In genomic region chr3:82074201-82074851, GRCm38 (mm10) we compare ENCODE assay signal across 8 mouse cellular contexts. TPM values are rescaled to one million over a fixed set of nuclear protein-coding genes. Genes with fewer than 3 reads are reported as not detected.
A peak's percentile ranks its signal among the peaks of the same experiment; 100 is the strongest.
DNase-seq lines count a peak whose midpoint lies in the region; ATAC-seq lines count a peak whose summit lies in the region.

Gucy1b1 (minus strand) TSS chr3:82074689.

- H3K4me1 ChIP-seq in intestine, embryonic 15.5 days (replicated peaks), result 0 out of 2 replicates have a peak, but pooled peaks cover 2% of the 10 kb centered on the region

- ATAC-seq in granulocyte monocyte progenitor cell, adult 5-6 weeks (replicated peaks; ENCODE audit: poor library complexity, severe bottlenecking), result peak; percentile 89
- peak; percentile 97 for ATAC-seq in intestine, embryonic 15.5 days
- ATAC-seq in megakaryocyte, adult 5-6 weeks (ENCODE audit: poor library complexity, severe bottlenecking), result peak; percentile 18; the same call in 1 of the 2 replicates

- H3K4me3 ChIP-seq in intestine, embryonic 15.5 days (replicated peaks), result peak within 1 kb of the TSS; percentile 58

- peak; percentile 64 for DNase-seq in adrenal gland, postnatal 14 days
- peak; percentile 56 for DNase-seq in embryo, embryonic 11.5 days (ENCODE audit: low read depth, low spot score)
- DNase-seq in left cerebral cortex, adult 9 months (ENCODE audit: low spot score in 2 of 2), result peak; percentile 86 to 91
- peak; percentile 85 to 87 for DNase-seq in right cerebral cortex, adult 2 months (ENCODE audit: low spot score in 2 of 2)
- DNase-seq in urinary bladder, postnatal 36 days (ENCODE audit: low spot score in 2 of 2), result peak; percentile 3 to 38

- no peaks in the 10 kb centered on the region for H3K9me3 ChIP-seq in intestine, embryonic 15.5 days

- WGBS in intestine, embryonic 15.5 days, result 2% methylated on average over 25 of the region's 25 CpGs

- no peaks in the 10 kb centered on the region for H3K27me3 ChIP-seq in intestine, embryonic 15.5 days (replicated peaks)

- no peaks in the 10 kb centered on the region for H3K36me3 ChIP-seq in intestine, embryonic 15.5 days

- peak within 1 kb of the TSS; percentile 81 for H3K4me2 ChIP-seq in intestine, embryonic 15.5 days (replicated peaks)

- peak within 1 kb of the TSS; percentile 78 for H3K27ac ChIP-seq in intestine, embryonic 15.5 days

- peak within 1 kb of the TSS; percentile 55 for H3K9ac ChIP-seq in intestine, embryonic 15.5 days

RNA-seq across cellular contexts. Expression of gene Gucy1b1, which starts in this region (rescaled TPM):
- total RNA-seq in adrenal gland, postnatal 14 days (2021), result 12.5 and 13.7 TPM in 2 replicates
- total RNA-seq in granulocyte monocyte progenitor cell, adult 5-6 weeks (2014; fragmentation: Nextera tagmentation), result not detected in 2 replicates
- total RNA-seq in granulocyte monocyte progenitor cell, adult 5-6 weeks (2017), result 0.30 TPM in 1 of 2 replicates, not detected in the other
- 60.6 and 66.7 TPM in 2 replicates for polyA plus RNA-seq in intestine, embryonic 15.5 days (2015; fragmentation: Nextera tagmentation; extraction: Ambion mirVana)
- total RNA-seq in megakaryocyte, adult 5-6 weeks (2015), result not detected in 2 replicates
- not detected in 2 replicates for total RNA-seq in megakaryocyte, adult 5-6 weeks (2017)

Comparison
In these comparisons a context has a peak if more than half of its experiments do, and no peak if none do; other contexts are left out.
1. Peak in every context shown above with its lines: DNase-seq, ATAC-seq, H3K4me3 ChIP-seq and H3K27ac ChIP-seq.
2. RNA of gene Gucy1b1 (total RNA-seq): 12.5 to 13.7 TPM in adrenal gland, postnatal 14 days; 0.30 TPM in granulocyte monocyte progenitor cell, adult 5-6 weeks and not detected in megakaryocyte, adult 5-6 weeks; every median in the first group is over 10 times any median in the second.
3. Peak in ATAC-seq in granulocyte monocyte progenitor cell, adult 5-6 weeks; RNA of the gene not detected or under 1 TPM.
4. Peak in ATAC-seq in megakaryocyte, adult 5-6 weeks; RNA of the gene not detected or under 1 TPM.
5. DNase-seq: peak in every context shown above with its lines; median percentile 88 in left cerebral cortex, adult 9 months; 86 in right cerebral cortex, adult 2 months; 64 in adrenal gland, postnatal 14 days; 56 in embryo, embryonic 11.5 days; 20 in urinary bladder, postnatal 36 days.
6. ATAC-seq: peak in every context shown above with its lines; median percentile 97 in intestine, embryonic 15.5 days; 89 in granulocyte monocyte progenitor cell, adult 5-6 weeks; 18 in megakaryocyte, adult 5-6 weeks.